Mouse (Mus musculus) kidney, postnatal 0 days (tissue): ENCODE results near the gene Agpat4. TPM values are rescaled to one million over a fixed set of nuclear protein-coding genes. Genes with fewer than 3 reads are reported as not detected.

ENCODE experiments used
- ATAC-seq: fragments of 200-750 bp; cut with Nextera tagmentation; replicated peaks from 2 replicates; pipeline ENCODE4 v1.8.0; 2017; ENCODE audit warnings: low read depth, moderate number of reproducible peaks, moderate TSS enrichment, moderate library complexity; ENCODE audit not compliant: low FRiP score
- DNase-seq: peaks from one replicate; pipeline ENCODE4 v3.0.0-alpha.2; 2016; ENCODE audit warnings: low spot score
- H3K27ac ChIP-seq: fragments of 300-500 bp; sonication (generic); 2 replicates; pipeline ENCODE4 v1.5.1; 2014; ENCODE audit warnings: mild to moderate bottlenecking
- H3K27me3 ChIP-seq: fragments of 300-500 bp; sonication (generic); 2 replicates; pipeline ENCODE4 v1.6.1; 2014; ENCODE audit warnings: low read length, mixed read lengths; ENCODE audit not compliant: insufficient read depth
- H3K36me3 ChIP-seq: fragments of 300-500 bp; sonication (generic); 2 replicates; pipeline ENCODE4 v1.6.1; 2014; ENCODE audit warnings: low read length, mixed read lengths; ENCODE audit not compliant: insufficient read depth
- H3K4me1 ChIP-seq: fragments of 300-500 bp; sonication (generic); replicated peaks from 2 replicates; pipeline ENCODE4 v1.6.1; 2014; ENCODE audit warnings: antibody characterized with exemption, low read length, mixed read lengths; ENCODE audit not compliant: insufficient read depth
- H3K4me2 ChIP-seq: fragments of 300-500 bp; sonication (generic); 2 replicates; pipeline ENCODE4 v1.6.1; 2014; ENCODE audit warnings: mild to moderate bottlenecking, low read length, moderate library complexity, mixed read lengths
- H3K4me3 ChIP-seq: fragments of 300-500 bp; sonication (generic); replicated peaks from 2 replicates; pipeline ENCODE4 v1.5.1; 2014; ENCODE audit warnings: low read depth, low read length
- H3K9ac ChIP-seq: fragments of 300-500 bp; sonication (generic); 2 replicates; pipeline ENCODE4 v1.6.1; 2014; ENCODE audit warnings: low read depth, low read length
- H3K9me3 ChIP-seq: fragments of 300-500 bp; sonication (generic); replicated peaks from 2 replicates; pipeline ENCODE4 v1.6.1; 2016; ENCODE audit warnings: low read length, inconsistent platforms, mixed read lengths
- CTCF ChIP-seq: IDR thresholded peaks from 2 replicates; pipeline ENCODE4 v1.5.1; 2016; ENCODE audit warnings: antibody characterized with exemption, low read depth, mild to moderate bottlenecking, moderate library complexity
- WGBS: fragments of 180-500 bp; shearing (Covaris S2); extraction: QIAGEN DNeasy Blood & Tissue Kit; methylation state at CpG from one replicate; pipeline ENCODE4 v1.1.7; 2014; 5-methylcytosine and 5-hydroxymethylcytosine counted together
- polyA plus RNA-seq: library from polyadenylated mRNA; unstranded; fragments of >200 nt; fragmentation: Nextera tagmentation; extraction: Ambion mirVana; gene quantifications from 2 replicates; pipeline ENCODE4 v1.2.1, GENCODE M21; 2015

Gene Agpat4
- 15.5 and 21.4 TPM in 2 replicates for polyA plus RNA-seq

DNA sequence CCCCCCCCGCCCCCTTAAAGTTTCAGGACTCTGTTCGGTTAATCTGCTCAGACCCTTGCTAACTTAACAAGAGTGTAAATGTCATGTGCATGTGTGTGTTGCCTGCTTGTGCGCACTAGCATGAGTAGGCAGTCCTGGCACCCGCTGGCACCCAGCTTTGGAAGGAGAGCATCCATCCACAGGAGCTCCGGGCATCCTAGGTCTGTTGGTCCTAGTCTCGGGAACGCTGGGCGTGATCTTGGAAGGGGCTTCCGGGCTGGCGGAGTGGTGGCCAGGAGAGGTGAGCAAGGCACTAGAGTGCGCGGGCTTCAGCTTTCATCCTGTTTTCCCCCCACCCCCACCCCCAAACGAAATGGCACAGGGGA lies at the start of gene Agpat4:
Agpat4 (plus strand) TSS at position 144 of the 365 bp plus-strand sequence.
- Histone ChIP-seq H3K27me3 (no peaks in the 10 kb centered on the region), H3K4me3 (peak within 1 kb of the TSS; percentile 66), H3K4me2 (peak within 1 kb of the TSS; percentile 91), H3K27ac (peak within 1 kb of the TSS; percentile 92), H3K4me1 (no peaks in the 10 kb centered on the region; the same call in 1 of the 2 replicates), H3K36me3 (no peaks in the 10 kb centered on the region), H3K9me3 (no peaks in the 10 kb centered on the region), H3K9ac (peak within 1 kb of the TSS; percentile 63)
- under 1% methylated on average over 13 of the region's 13 CpGs for WGBS
- no peak for TF ChIP-seq CTCF
- DNase-seq (peak; percentile 66), ATAC-seq (peak; percentile 75)

DNA sequence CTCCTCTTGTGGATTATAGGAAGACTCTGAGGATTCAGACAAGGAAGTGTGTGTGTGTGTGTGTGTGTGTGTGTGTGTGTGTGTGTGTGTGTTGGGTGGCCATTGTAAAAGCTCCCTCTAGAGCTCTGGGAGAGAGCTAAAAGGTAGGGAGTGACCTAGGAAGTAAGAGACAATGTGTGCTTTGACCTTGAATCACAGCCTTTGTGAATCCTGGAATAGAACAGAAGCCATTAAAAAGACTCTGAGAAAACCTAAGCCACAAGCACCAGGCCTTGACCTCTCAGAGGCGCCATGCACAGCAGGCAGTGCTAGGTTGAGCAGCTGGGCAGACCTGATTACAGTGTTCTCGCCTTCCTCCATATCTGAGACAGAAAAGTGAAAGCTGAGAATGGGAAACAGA lies 41.7 kb upstream of the Agpat4 start:
- no peak for TF ChIP-seq CTCF
- no peak overlapping the region for H3K4me2 ChIP-seq
- no peaks in the 10 kb centered on the region for H3K4me1 ChIP-seq
- ATAC-seq (no peak), DNase-seq (no peak)
- no peaks in the 10 kb centered on the region for H3K9me3 ChIP-seq
- H3K9ac ChIP-seq, result no peak overlapping the region
- no peaks in the 10 kb centered on the region for H3K27me3 ChIP-seq
- no peak overlapping the region for H3K27ac ChIP-seq
- H3K4me3 ChIP-seq, result no peak overlapping the region
- no peaks in the 10 kb centered on the region for H3K36me3 ChIP-seq
- 62% methylated on average over 2 of the region's 2 CpGs for WGBS

DNA sequence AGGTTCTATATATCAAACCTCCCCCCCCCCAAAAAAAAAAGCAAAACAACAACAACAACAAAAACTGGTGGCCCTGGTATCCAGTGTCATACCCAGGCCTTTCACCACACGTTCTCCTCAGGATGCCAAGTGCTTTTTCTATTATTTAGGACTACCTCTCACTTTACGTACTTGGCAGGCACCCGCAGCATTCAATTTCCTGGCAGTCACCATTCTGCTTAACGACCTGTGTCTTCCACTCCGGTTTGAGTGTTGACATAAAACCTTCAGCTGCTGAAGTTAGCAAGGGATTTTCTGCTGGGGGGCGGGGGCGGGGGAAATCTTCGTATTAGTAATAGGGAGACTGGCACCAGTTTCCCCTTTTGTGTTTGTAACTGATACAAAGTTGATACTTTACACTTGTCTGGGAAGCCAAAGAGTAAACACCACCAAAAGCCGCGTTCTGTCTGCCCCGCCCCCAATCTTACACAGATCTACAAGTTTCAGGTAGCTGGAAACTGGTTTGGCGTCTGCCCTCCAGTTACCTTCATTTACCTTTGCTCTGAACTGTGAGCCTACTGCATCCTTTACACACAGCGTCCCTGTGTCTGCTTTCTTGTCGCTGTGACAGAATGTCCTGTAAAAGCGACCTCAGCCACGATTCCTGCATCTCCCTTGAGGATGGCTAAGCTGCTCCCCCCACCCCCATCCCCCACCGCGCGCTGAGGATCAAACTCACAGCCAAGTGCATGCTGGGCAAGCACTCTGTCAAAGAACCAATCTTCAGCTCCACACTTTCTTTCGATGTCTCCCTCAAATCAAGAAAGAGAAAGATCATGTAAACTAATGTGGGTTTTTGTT lies 37.6 kb upstream of the Agpat4 start:
- Histone ChIP-seq H3K4me1 (no peaks in the 10 kb centered on the region), H3K9me3 (no peaks in the 10 kb centered on the region), H3K27ac (no peak overlapping the region), H3K4me3 (no peak overlapping the region), H3K27me3 (no peaks in the 10 kb centered on the region), H3K9ac (no peak overlapping the region), H3K36me3 (no peaks in the 10 kb centered on the region), H3K4me2 (peak overlapping the region; percentile 31)
- no peak for TF ChIP-seq CTCF
- 24% methylated on average over 20 of the region's 20 CpGs for WGBS
- no peak for ATAC-seq
- DNase-seq, result peak; percentile 56

DNA sequence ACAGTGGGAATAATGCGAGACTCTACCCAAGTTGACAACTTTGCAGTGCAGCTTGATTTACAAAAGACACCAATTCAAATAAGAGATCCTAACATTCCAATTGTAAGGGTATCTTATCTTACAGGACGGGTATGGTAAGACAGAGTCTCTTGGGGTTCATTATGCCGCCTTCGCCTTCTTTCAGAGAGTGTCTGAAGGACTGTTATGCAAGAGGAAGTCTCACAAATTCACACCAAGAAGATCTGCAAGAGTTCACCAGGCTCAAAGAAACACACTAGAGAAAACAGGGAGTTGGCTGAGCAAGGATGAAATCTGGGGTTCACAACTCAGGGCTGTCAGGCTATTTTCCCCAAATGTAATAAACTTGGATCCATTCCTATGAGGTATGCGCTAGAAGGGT lies 36.3 kb upstream of the Agpat4 start:
- H3K4me1 ChIP-seq, result no peaks in the 10 kb centered on the region
- H3K36me3 ChIP-seq, result no peaks in the 10 kb centered on the region
- no peak for ATAC-seq
- H3K9ac ChIP-seq, result no peak overlapping the region
- TF ChIP-seq CTCF, result no peak
- H3K27ac ChIP-seq, result no peak overlapping the region
- H3K9me3 ChIP-seq, result no peaks in the 10 kb centered on the region
- 86% methylated on average over 5 of the region's 5 CpGs for WGBS
- no peaks in the 10 kb centered on the region for H3K27me3 ChIP-seq
- no peak overlapping the region for H3K4me2 ChIP-seq
- H3K4me3 ChIP-seq, result no peak overlapping the region
- no peak for DNase-seq

DNA sequence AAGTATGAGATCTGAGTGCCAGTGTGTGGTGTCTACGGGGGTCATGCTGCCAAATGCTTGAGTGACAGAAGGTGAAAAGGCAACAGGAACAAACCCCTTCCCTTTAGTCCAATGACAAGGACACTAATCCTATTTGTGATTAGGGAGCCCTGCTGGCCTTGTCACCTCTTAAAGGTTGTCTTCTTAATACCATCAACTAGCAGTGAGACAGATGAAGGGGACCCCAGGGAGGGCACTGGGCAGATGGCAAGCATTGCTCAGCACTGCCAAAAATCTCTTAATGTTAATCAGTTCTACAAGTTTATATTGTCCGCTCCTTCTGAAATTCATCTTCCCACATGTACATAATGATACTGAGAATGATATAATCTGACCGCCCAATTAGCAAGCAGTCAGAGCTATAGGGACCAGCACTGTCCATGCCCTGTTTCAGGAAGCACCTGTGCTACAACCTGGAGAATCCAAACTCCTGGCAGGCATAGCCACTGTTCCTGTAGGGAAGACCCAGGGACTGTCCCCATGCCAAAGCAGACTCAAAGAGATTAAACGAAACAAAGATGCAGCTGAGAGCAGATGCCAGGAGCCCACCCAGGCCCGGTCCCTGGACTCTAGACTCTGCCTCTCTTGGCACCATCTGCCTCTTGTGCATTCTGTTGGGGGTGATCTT lies 28.1 kb upstream of the Agpat4 start:
- WGBS, result 78% methylated on average over 5 of the region's 5 CpGs
- no peak for DNase-seq
- no peak for TF ChIP-seq CTCF
- no peak for ATAC-seq
- no peak overlapping the region for H3K4me2 ChIP-seq
- no peak overlapping the region for H3K4me3 ChIP-seq
- no peaks in the 10 kb centered on the region for H3K36me3 ChIP-seq
- no peaks in the 10 kb centered on the region for H3K9me3 ChIP-seq
- H3K27me3 ChIP-seq, result no peaks in the 10 kb centered on the region
- no peak overlapping the region for H3K9ac ChIP-seq
- no peak overlapping the region for H3K27ac ChIP-seq
- no peaks in the 10 kb centered on the region for H3K4me1 ChIP-seq

DNA sequence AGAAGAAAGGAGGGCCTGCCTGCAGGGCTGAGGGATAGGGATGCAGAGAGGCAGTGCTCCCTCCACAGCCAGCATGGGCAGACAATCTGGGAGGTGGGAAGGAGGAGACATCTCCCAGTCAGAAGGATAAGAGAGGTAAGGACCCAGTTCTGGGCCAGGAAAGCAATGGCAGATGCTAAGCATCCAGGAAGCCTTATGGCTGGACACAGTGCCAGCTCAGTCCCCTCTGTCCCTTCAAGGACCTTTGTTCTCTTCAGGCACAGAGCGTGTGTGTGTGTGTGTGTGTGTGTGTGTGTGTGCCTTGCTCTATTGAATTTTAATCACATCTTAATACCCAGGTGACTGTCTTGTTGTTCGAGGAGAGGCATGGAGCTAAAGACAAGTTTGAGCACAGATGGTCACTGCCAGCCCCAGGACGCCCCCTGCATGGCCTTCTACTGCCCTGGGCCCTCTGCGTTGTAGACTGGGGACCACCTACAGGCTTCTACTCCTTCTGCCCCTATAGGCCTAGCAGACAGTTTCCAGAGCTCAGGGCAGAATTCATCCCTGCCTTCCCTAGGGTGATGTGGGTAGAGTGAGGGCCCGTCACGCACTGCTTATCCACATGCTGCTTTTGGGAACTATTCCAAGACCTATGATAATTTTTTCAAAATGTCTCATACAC lies 25.5 kb upstream of the Agpat4 start:
- 87% methylated on average over 6 of the region's 6 CpGs for WGBS
- Histone ChIP-seq H3K4me1 (no peaks in the 10 kb centered on the region), H3K27ac (no peak overlapping the region), H3K4me2 (no peak overlapping the region), H3K9ac (no peak overlapping the region), H3K27me3 (no peaks in the 10 kb centered on the region), H3K36me3 (no peaks in the 10 kb centered on the region), H3K9me3 (no peaks in the 10 kb centered on the region), H3K4me3 (no peak overlapping the region)
- no peak for TF ChIP-seq CTCF
- DNase-seq, result no peak
- no peak for ATAC-seq
